Mouse (Mus musculus): Measurements from ENCODE around the gene Pank3.
"Not testable (repeated sequence)": the region's sequence is repeated elsewhere in the genome, so short reads cannot be mapped to it uniquely, and the experiment has no call there.

The Pank3 gene

GRCm38 (mm10) chr11:35776452-35776851 lies 7.2 kb downstream of the Pank3 start:
- DNase-seq (ENCODE audit: low spot score in 2 of 2) = no peak

- DNase-seq (ENCODE audit: low spot score in 2 of 2) = no peak
Observed at GRCm38 (mm10) chr11:35780336-35780735, 11.1 kb downstream of the Pank3 start.

- no peak for DNase-seq (ENCODE audit: low spot score in 2 of 2)
Observed at GRCm38 (mm10) chr11:35782444-35782843, 13.2 kb downstream of the Pank3 start.

GRCm38 (mm10) chr11:35783038-35783437 lies 13.8 kb downstream of the Pank3 start:
- no peak for DNase-seq (ENCODE audit: low spot score in 2 of 2)

- no peak for DNase-seq (ENCODE audit: low spot score in 2 of 2)
Observed at GRCm38 (mm10) chr11:35784002-35784401, 14.7 kb downstream of the Pank3 start.

GRCm38 (mm10) chr11:35784537-35784936 lies 15.3 kb downstream of the Pank3 start:
- no peak for DNase-seq (ENCODE audit: low spot score in 2 of 2)

GRCm38 (mm10) chr11:35788443-35788842 lies 19.2 kb downstream of the Pank3 start:
- no peak for DNase-seq (ENCODE audit: low spot score in 2 of 2)

GRCm38 (mm10) chr11:35792800-35793199 lies 23.5 kb downstream of the Pank3 start:
- not testable (repeated sequence) for DNase-seq (ENCODE audit: low spot score in 2 of 2)

GRCm38 (mm10) chr11:35797751-35798494 lies 28.6 kb downstream of the Pank3 start:
- peak in 1 of 2 experiments; percentile 31 for DNase-seq (ENCODE audit: low spot score in 2 of 2)

GRCm38 (mm10) chr11:35798495-35798820 lies 29.2 kb downstream of the Pank3 start:
- peak; percentile 52 to 70 for DNase-seq (ENCODE audit: low spot score in 2 of 2)

- peak in 1 of 2 experiments; percentile 28 for DNase-seq (ENCODE audit: low spot score in 2 of 2)
Observed at GRCm38 (mm10) chr11:35798874-35799273, 29.6 kb downstream of the Pank3 start, which contains the start of gene Fbll1. TSS of gene Fbll1 (minus strand) at chr11:35798884.

- no peak for DNase-seq (ENCODE audit: low spot score in 2 of 2)
Observed at GRCm38 (mm10) chr11:35801332-35801731, 32.0 kb downstream of the Pank3 start.

- DNase-seq (ENCODE audit: low spot score in 2 of 2) = no peak
Observed at GRCm38 (mm10) chr11:35811458-35811857, 42.2 kb downstream of the Pank3 start.

GRCm38 (mm10) chr11:35816316-35816715 lies 47.0 kb downstream of the Pank3 start:
- no peak for DNase-seq (ENCODE audit: low spot score in 2 of 2)

- DNase-seq (ENCODE audit: low spot score in 2 of 2) = no peak
Observed at GRCm38 (mm10) chr11:35827714-35828113, 58.4 kb downstream of the Pank3 start.

- no peak for DNase-seq (ENCODE audit: low spot score in 2 of 2)
Observed at GRCm38 (mm10) chr11:35832139-35832538, 62.9 kb downstream of the Pank3 start.

GRCm38 (mm10) chr11:35833270-35833669 lies 64.0 kb downstream of the Pank3 start:
- DNase-seq (ENCODE audit: low spot score in 2 of 2) = no peak

GRCm38 (mm10) chr11:35834022-35834760 lies 64.9 kb downstream of the Pank3 start, which contains the start of gene Rars:
TSS of gene Rars (minus strand) at chr11:35834506.
- DNase-seq (ENCODE audit: low spot score in 2 of 2) = peak; percentile 79 to 93

- DNase-seq (ENCODE audit: low spot score in 2 of 2) = no peak
Observed at GRCm38 (mm10) chr11:35837156-35838126, 68.2 kb downstream of the Pank3 start.

GRCm38 (mm10) chr11:35838345-35839338 lies 69.4 kb downstream of the Pank3 start:
- peak; percentile 60 to 76 for DNase-seq (ENCODE audit: low spot score in 2 of 2)

GRCm38 (mm10) chr11:35840282-35840681 lies 71.0 kb downstream of the Pank3 start:
- no peak for DNase-seq (ENCODE audit: low spot score in 2 of 2)
